Mouse (Mus musculus) urinary bladder, postnatal 0 days (tissue): ENCODE data around the gene Klhl9. TPM values are rescaled to one million over a fixed set of nuclear protein-coding genes. Genes with fewer than 3 reads are reported as not detected.

Experiments used
- polyA plus RNA-seq: library from polyadenylated mRNA; unstranded; fragments of >200 nt; fragmentation: Nextera tagmentation; extraction: Ambion mirVana; gene quantifications from 2 replicates; pipeline ENCODE4 v1.2.1, GENCODE M21; 2015

Klhl9 gene
- polyA plus RNA-seq: 47.0 and 61.7 TPM in 2 replicates

DNA sequence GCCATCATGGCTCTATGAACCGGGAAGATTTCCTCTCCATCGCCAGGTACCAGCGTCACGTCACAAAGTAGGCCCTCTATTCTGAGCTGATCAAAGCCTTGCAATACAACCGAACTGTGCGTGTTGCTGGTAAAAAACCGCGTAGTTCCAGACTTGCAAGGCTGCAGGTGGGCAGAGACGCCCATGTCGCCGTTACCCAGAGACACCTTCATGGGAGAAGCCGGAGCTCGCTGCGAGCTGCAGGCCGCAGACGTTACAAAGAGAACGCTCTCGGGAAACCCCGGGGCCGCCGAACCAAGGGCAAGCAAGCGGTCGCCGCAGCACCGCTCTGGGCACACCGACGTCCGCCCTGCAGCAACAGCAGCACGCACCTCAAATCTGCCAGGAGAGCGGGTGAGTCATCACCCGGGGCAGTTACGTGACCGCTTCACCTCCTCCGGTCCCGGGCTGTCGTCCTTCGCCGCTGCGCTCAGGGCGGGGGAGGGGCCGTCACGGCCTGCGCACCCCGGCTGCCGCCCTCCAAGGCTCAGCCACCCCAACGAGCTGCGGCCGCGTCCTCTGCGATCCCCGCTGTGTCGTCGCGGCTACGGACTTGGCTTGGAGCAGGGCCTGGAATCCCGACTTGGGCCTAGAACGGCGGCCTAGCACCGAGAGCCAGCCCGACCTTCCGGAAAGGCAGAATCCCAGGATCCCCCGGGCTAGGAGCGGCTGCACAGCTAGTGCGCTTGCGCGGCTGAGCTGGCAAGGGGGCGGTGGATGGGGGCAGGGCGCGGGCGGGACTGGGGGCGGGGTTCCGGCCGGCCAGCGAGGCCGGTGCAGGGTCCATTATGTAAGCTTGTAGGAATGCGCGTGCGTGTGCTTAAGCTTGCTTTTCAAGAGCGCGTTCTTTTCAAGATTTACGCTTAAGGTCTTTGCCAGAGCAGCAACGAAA lies at the start of gene Klhl9, which contains the start of gene Gm26566:
Klhl9 (minus strand) TSS at position 675 of the 931 bp plus-strand sequence.
Gm26566 (plus strand) TSS at position 15 of the 931 bp plus-strand sequence.

DNA sequence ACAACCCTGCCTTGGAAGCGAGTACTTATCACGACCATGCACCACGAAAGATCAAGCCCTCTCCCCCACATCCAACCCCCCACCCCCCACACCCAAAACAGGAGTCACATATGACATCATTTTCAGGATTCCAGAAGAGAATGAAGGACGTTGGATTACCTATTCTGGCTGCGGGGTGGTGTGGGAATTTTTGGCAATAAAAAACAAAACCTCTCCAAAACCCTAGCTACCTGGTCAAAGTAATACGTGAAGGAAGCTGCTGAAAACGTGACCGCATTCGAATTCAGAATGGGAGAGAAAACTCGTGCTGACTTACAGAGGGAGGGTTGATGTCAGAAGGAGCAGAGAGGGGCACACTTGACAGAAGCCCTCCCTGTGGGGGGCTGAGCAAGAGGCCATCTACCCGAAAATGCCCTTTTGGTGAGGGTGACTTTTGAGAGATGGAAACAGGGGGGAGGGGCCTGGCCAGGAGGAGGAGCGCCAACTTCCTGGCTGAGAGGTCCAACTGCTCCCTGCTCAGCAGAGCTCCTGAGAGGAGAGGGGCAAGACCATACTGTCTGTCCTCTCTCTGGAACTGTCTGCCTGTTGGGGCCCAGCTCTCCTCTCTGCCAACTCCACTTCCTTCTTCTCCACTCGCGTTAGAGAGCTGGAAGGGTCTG lies 37.5 kb upstream of the Klhl9 start, which contains the start of gene Gm13283:
Gm13283 (plus strand) TSS at position 510 of the 659 bp plus-strand sequence.

DNA sequence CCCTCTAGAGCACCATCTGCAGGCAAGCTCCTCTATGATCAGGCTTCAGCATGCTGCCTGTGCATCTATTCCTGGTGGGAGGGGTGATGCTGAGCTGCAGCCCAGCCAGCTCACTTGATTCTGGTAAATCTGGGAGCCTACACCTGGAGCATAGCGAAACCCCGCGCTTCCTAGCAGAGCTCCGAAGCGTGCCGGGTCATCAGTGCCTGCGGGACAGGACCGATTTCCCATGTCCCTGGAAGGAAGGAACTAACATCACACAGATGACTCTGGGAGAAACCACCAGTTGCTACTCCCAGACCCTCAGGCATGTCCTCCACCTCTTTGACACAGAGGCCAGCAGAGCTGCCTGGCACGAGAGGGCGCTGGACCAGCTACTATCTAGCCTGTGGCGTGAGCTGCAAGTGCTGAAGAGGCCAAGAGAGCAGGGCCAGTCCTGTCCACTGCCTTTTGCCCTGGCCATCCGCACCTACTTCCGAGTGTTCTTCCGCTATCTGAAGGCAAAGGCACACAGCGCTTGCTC lies 32.6 kb upstream of the Klhl9 start, which contains the start of gene Gm13271:
Gm13271 (plus strand) TSS at position 51 of the 523 bp plus-strand sequence.

DNA sequence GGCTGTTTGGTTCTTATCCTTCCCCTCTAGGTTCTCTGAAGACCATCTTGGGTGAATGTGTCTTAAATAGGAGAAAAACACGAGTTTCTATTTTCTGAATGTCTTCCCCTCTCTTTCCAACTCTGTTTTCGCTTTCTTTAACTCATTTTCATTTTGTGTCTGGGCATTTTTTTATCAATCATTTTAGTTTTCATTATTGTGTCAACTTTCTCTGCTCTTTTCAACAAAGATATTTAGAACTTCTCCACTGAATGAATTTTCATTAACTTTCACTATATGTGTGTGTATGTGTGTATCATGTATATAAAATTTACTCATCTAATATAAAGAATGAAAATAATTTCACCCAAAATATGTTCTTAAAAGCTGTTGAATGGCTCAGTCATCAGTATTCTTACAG lies 31.0 kb downstream of the Klhl9 start, which contains the start of gene Ifnab:
Ifnab (minus strand) TSS at position 101 of the 400 bp plus-strand sequence.

DNA sequence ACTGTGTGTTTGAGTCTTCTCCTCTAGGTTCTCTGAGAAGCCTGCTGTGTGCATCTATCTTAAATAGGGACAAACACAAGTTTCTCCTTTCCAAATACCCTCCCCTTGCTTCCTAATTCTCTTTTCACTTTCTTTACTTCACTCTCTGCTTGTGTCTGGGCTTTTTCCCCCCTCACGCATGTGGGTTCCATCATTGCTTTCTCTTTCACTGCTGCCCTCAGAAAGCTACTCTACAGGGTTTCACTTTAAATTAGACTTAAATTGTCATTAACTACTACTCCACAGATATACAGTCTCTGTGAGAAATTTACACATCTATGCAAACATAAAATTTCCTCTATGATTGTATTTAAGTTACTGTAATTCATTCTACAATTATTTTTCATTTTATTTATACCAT lies 38.5 kb downstream of the Klhl9 start, which contains the start of gene Ifna2:
Ifna2 (minus strand) TSS at position 101 of the 400 bp plus-strand sequence.

DNA sequence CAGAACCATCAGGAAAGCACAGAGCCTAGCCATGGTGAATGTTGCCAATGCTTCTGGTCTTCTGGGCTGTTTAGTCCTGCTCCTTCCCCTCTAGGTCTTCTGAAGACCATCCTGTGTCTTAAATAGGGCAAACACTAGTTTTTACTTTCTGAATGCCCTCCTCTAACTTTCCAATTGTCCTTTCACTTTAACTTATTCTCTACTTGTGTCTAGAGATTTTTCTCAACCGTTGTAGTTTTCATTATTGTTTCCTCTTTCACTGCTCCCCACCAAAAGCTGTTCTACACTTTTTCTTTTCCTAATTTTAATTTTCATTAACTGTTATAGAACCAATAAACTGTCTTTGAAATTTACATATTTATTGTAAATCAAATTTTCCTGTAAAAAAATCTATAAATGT lies 45.4 kb downstream of the Klhl9 start, which contains the start of gene Ifna16:
Ifna16 (minus strand) TSS at position 101 of the 400 bp plus-strand sequence.

Other genes with a start within 250 kb of the Klhl9 start
- gene Ifnb1, start 199.7 kb downstream of the Klhl9 start, polyA plus RNA-seq: not detected in 2 replicates
- not detected in 2 replicates for gene Ifna15, start 164.2 kb downstream of the Klhl9 start, polyA plus RNA-seq
- gene Ifna14, start 150.7 kb downstream of the Klhl9 start, polyA plus RNA-seq: not detected in 2 replicates
- gene Ifna9, start 130.1 kb downstream of the Klhl9 start, polyA plus RNA-seq: not detected in 2 replicates
- gene Ifna12, start 119.1 kb downstream of the Klhl9 start, polyA plus RNA-seq: not detected in 2 replicates
- gene C87499, start 88.1 kb downstream of the Klhl9 start, polyA plus RNA-seq: not detected in 2 replicates
- not detected in 2 replicates for gene Ifna13, start 78.0 kb downstream of the Klhl9 start, polyA plus RNA-seq
- not detected in 2 replicates for gene Ifna16, start 45.5 kb downstream of the Klhl9 start, polyA plus RNA-seq
- not detected in 2 replicates for gene Ifna2, start 38.6 kb downstream of the Klhl9 start, polyA plus RNA-seq
- not detected in 2 replicates for gene Ifnab, start 31.1 kb downstream of the Klhl9 start, polyA plus RNA-seq
- gene Gm26566, start 660 bp downstream of the Klhl9 start, polyA plus RNA-seq: 0.34 and 0.37 TPM in 2 replicates
- gene Gm13271, start 32.4 kb upstream of the Klhl9 start, polyA plus RNA-seq: not detected in 2 replicates
- gene Gm13283, start 37.7 kb upstream of the Klhl9 start, polyA plus RNA-seq: 0.28 and 0.35 TPM in 2 replicates
- not detected in 2 replicates for gene Gm13290, start 51.4 kb upstream of the Klhl9 start, polyA plus RNA-seq
- gene Gm13289, start 54.5 kb upstream of the Klhl9 start, polyA plus RNA-seq: not detected in 2 replicates
- not detected in 2 replicates for gene Gm13272, start 57.4 kb upstream of the Klhl9 start, polyA plus RNA-seq
- 0.17 and 0.28 TPM in 2 replicates for gene Ifnz, start 59.7 kb upstream of the Klhl9 start, polyA plus RNA-seq
- gene Gm13276, start 63.2 kb upstream of the Klhl9 start, polyA plus RNA-seq: not detected in 2 replicates
- gene Gm13277, start 66.2 kb upstream of the Klhl9 start, polyA plus RNA-seq: not detected in 2 replicates
- gene Gm13278, start 69.1 kb upstream of the Klhl9 start, polyA plus RNA-seq: not detected in 2 replicates
- not detected in 2 replicates for gene Gm13275, start 72.0 kb upstream of the Klhl9 start, polyA plus RNA-seq
- not detected in 2 replicates for gene Gm13279, start 74.9 kb upstream of the Klhl9 start, polyA plus RNA-seq
- 1.6 and 1.7 TPM in 2 replicates for gene Gm13285, start 77.2 kb upstream of the Klhl9 start, polyA plus RNA-seq
- not detected in 2 replicates for gene Gm13287, start 80.8 kb upstream of the Klhl9 start, polyA plus RNA-seq
- gene Gm13288, start 83.1 kb upstream of the Klhl9 start, polyA plus RNA-seq: 0.21 TPM in 1 of 2 replicates, not detected in the other
- not detected in 2 replicates for gene Ifna7, start 93.8 kb upstream of the Klhl9 start, polyA plus RNA-seq
- not detected in 2 replicates for gene Ifna11, start 97.5 kb upstream of the Klhl9 start, polyA plus RNA-seq
- not detected in 2 replicates for gene Ifna6, start 105.0 kb upstream of the Klhl9 start, polyA plus RNA-seq
- not detected in 2 replicates for gene Ifna5, start 113.1 kb upstream of the Klhl9 start, polyA plus RNA-seq
- not detected in 2 replicates for gene Ifna4, start 119.4 kb upstream of the Klhl9 start, polyA plus RNA-seq
- gene Ifna1, start 127.6 kb upstream of the Klhl9 start, polyA plus RNA-seq: not detected in 2 replicates
- not detected in 2 replicates for gene Ifne, start 157.7 kb upstream of the Klhl9 start, polyA plus RNA-seq